Mouse (Mus musculus) brain, embryonic 14.5 days (tissue): ENCODE measurements around the gene Rgl1.

ENCODE experiments used
- CTCF ChIP-seq: fragments of 200-500 bp; IDR thresholded peaks from 2 replicates; pipeline ENCODE4 v1.5.1; 2012; ENCODE audit warnings: inconsistent platforms, mild to moderate bottlenecking, moderate library complexity, borderline replicate concordance; ENCODE audit not compliant: insufficient read depth, insufficient read length; ENCODE audit errors: extremely low read depth
- POLR2A ChIP-seq: fragments of 200-500 bp; IDR thresholded peaks from 2 replicates; pipeline ENCODE4 v1.6.1; 2012; ENCODE audit warnings: mild to moderate bottlenecking, inconsistent platforms, borderline replicate concordance; ENCODE audit not compliant: poor library complexity, insufficient read depth, insufficient read length, severe bottlenecking; ENCODE audit errors: extremely low read depth

- no peak for TF ChIP-seq POLR2A
- no peak for TF ChIP-seq CTCF
Observed at GRCm38 (mm10) chr1:152622765-152623211, 143.4 kb downstream of the Rgl1 start.
